Mouse (Mus musculus) left cerebral cortex, postnatal 4 days (tissue): Measurements from ENCODE around the gene Nudt3. TPM values are rescaled to one million over a fixed set of nuclear protein-coding genes. Genes with fewer than 3 reads are reported as not detected.
A peak's percentile ranks its signal among the peaks of the same experiment; 100 is the strongest.

Experiments used
- DNase-seq: peaks from one replicate; pipeline ENCODE4 v3.0.0-alpha.2; 2022
- intact Hi-C: fragments of 180-260 bp; cut with DNase I; formaldehyde crosslinking; loops from one replicate; pipeline ENCODE4 v1.15.1; 2025
- total RNA-seq, 2 experiments: library from RNA; stranded (reverse); gene quantifications; 2 replicates each; pipeline ENCODE4 v1.2.3; 2021

Gene Nudt3
- total RNA-seq, 2 experiments from 2014 or later, result 506 to 527 TPM

DNA sequence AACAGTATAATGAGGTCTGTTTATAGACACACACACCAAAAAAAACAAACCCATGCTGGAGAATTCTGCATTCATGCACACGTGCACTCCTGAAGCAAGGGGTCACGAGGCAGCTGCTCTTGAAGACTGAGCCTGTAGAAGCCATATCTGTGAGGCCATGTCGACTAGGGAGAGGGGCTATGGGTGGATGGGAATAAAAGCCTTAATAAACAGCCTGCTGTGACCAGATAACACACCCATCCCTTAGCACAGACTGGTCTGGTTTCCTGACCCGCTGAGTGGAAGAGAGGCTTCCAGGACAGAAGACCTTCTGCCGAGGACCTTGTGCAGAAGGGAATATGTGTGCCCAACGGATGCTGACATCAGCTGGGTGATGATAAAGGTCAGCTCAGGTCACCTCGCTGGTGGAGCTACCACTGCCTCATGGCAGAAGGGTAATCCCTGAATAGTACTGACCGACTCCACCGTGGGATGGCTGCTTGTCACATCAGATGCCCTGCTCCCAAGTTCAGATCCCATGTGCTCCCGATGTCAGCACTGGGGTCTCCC is 49.4 kb downstream of the Nudt3 start:
- no peak for DNase-seq
- intact Hi-C loops, result no loop called here

DNA sequence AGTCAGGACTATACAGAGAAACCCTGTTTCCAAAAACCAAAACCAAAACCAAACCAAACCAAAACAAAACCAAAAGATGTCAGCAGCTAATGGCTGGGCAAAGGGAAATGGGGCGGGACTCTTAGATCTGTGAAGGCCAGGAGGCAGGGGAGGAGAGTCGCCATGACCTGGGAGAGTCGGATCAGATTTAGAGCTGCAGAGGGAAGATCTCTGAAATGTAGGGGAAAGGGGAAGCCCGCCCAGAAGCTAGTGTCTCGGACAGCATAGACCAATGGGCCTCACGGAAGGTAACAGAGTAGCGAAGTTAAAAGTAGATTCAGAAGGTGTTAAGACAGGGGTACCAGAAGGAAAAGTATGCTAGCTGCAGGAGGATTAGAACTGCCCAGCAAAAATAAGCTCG is 52.0 kb downstream of the Nudt3 start:
- intact Hi-C loops, result no loop called here

DNA sequence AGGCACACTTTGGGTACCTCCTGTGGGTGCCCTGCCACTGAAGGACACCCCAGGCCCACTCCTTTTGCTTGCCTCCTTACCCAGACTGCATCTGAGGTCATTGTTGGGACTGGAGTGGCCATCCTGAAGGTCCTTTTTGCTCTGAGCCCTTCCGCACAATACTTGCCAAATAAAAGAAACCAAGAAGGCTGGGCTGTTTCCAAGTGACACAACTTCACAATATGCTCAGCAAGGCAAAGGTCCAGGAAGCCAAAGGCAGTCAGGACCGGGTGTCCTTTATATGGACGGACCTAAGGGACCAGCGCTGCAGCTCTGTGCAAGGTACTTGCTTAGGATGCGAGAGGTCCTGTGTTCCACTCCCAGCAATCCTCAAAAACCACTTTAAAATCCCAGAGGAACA is 55.1 kb downstream of the Nudt3 start:
- intact Hi-C loops, result loop anchor here (5.0 kb wide), 1 partner anchor 54 kb away; the partner anchor contains the start of gene Nudt3

More for the DNA sequence above, 52.0 kb downstream of the Nudt3 start:
- DNase-seq, result no peak

DNA sequence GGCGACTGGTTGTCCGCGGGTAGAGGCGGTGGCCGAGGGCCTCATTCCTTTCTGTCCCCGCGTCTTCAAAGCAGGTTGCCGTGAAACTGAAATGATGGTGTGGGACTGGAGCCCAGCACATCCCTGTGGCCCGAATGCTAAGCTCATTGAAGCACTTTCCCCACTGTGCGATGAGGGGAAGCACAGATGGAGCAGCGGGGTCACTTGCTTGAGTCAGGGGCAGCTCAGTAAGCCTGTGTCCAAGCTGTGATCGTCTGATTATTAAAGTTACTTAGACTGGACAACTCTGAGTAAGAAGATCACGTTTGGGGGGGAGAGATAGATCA is 57.4 kb downstream of the Nudt3 start:
- DNase-seq, result no peak
- intact Hi-C loops, result loop anchor here (5.0 kb wide), 1 partner anchor 56 kb away; the partner anchor contains the start of gene Nudt3

More for the DNA sequence above, 55.1 kb downstream of the Nudt3 start:
- no peak for DNase-seq

DNA sequence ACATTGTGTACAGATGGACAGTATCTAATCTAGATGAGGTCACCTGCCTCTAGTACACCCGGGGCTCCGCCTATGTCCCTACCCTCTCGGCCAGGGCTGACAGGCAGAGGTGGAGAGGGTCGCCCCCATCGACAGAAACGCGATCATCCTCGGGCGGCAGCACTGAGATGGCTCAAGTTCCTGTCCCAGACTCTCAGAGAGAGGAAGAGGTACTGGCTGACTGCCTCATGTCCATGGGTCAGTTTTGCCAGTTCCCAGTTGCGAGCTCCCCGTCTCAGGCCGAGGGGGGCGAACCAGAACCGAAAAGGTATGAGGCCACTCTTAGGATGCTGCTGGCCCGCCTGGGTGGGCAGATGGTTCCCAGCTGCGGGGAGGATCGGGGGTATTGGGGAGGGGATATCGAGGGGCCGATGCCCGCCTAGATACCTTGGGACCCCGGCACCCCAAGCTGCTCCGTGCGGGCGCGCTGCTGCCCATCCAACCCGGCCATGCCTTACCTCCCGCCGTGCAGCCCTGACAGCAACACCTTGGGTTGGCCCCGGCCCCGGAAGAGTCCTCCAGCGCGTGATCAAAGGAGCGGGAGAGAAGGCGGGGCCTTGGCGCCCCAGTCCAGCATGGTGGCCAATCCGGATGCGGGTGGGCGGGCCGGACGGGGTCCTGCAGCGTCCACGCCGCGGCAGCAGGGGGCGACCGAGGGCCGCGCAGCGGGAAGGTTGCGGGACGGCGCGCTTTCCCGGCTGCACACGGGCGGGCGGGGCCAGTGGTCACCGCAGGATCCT is 57.9 kb downstream of the Nudt3 start, which contains the start of gene AI413582:
AI413582 (minus strand) TSS at position 594 of the 779 bp plus-strand sequence.
- DNase-seq, result peak; percentile 96
- intact Hi-C loops, result loop anchor here (5.0 kb wide), 1 partner anchor 57 kb away; the partner anchor contains the start of gene Nudt3

DNA sequence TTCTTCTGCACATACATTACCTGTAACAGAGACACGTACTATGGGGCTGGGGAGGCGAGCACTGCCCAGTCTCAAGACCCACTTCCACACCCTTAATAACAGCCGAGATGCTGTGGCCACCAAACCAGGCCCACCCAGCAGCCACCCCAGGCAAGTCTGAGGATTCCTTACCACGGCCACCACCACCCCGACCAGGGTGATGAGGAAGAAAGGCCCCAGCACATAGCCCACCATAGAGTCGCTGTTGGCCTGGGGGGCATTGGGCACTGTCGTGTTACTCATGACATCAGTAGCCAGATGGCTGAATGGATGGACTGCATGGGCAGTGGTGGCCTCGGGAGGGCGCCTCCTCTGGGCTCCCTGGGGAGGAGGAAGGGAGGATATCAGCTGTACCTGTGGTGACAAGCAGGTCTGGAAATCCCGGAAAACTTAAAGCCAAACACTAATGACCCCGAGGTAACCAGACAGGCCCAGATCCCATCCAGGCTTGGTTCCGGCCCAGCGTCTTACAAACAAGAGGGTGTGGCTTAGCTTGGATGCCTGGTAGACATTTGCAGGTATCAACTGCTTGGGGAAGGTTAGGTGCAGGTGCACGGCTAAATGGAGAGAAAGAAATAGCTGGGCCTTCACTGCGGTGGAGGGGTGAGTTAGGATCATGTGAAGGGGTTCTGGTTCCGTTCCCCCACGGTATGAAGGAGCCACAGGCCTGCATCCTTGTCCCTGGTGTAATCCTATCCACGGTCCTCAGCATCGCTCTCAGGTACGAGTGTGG is 58.7 kb downstream of the Nudt3 start:
- DNase-seq, result no peak
- intact Hi-C loops, result loop anchor here (5.0 kb wide), 1 partner anchor 58 kb away; the partner anchor contains the start of gene Nudt3

DNA sequence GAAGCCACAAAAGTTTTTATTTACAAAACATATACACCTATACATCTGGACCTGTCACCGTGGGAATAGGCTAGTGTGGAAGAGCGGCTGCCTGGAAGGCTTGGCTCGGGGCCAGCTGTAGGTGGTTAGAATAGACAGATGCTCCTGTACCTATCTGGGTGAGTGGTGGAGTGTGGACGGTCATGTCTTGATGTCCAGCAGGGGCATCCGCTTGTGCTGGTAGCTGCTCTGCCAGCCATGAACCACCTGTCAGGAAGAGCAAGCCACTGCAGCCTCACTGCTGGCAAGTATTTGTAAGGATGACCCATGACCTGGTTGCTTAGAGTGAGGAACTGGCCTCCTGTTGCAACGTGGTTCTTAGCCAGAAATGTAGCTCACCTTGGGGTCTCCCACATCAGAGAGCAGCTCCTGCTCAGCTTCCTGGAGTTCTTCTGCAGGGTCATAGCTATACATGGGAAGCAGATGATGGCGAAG is 59.5 kb downstream of the Nudt3 start:
- no peak for DNase-seq
- intact Hi-C loops, result no loop called here

DNA sequence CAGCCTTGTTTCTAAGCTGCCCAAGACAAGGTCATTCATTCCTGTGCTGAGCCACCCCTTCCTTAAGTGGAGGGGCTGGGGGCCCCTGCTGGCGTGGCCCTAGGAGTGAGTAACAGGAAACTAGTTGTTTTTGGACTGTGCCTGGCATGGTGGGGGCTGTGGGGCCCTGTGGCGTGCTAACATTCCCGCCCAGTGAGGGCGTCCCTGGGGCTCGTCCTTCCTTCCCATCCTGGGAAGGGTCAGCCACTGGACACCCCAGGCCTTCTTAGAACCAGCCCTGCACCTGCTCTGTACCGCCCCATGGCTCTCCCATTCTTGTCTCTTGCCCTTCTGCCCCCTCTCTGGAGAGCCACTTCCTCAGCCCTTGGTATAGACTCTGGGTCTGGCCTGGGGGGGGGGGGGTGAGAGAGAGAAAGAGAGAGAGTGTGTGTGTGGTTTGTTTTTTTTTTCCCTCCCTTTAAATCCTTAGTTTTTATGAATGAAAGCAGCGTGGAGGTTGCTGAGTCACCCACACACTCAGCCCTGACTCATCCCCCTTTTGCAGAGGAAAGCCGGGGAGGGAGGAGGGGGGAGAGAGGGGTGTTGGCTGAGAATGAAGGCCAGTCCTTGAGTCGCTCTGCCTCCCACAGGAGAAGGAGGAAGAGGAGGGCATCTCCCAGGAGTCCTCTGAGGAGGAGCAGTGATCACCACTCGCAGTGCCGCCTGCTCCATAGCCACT is 61.3 kb downstream of the Nudt3 start:
- no peak for DNase-seq
- intact Hi-C loops, result no loop called here

DNA sequence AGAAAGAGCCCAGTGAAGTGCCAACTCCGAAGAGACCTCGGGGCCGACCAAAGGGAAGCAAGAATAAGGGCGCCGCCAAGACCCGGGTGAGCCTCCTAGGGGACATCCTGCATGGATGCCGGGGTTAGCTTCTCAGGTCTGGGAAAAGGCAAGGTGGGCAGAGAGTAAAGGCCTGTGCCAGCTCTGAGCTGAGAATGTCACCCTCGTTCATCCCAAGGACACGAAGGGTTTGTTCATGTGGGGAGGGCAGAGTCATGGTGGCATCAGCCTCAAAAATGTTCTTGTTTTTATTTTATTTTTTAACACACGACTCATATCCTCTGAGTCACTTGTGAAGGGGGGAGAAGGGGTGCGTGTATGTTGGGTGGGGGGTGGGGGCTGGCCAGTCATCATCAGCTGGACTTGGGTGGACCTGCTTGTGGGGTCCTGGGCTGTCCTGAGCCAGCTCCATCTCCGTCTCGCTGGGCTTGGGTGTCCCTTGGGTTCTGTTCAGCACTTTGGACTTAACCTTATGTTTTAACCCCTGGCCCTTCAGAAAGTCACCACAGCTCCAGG is 62.3 kb downstream of the Nudt3 start:
- intact Hi-C loops, result no loop called here
- no peak for DNase-seq

DNA sequence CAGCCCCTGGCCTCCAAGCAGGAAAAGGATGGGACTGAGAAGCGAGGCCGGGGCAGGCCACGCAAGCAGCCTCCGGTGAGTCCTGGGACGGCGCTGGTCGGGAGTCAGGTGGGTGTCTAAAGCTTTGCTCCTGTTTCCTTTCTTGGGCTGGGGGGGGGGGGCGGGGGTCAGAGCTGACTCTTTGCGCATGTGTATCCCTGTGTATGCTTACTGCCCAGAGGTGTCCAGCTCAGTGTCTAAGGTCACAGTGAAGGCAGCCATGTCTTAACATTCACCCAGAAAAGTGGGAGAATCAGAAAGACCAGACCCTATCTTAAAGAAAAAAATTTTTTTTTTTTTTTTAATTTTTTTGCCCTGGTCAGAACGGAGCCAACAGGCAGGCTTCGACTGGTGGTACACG is 63.7 kb downstream of the Nudt3 start:
- intact Hi-C loops, result no loop called here
- DNase-seq, result no peak

DNA sequence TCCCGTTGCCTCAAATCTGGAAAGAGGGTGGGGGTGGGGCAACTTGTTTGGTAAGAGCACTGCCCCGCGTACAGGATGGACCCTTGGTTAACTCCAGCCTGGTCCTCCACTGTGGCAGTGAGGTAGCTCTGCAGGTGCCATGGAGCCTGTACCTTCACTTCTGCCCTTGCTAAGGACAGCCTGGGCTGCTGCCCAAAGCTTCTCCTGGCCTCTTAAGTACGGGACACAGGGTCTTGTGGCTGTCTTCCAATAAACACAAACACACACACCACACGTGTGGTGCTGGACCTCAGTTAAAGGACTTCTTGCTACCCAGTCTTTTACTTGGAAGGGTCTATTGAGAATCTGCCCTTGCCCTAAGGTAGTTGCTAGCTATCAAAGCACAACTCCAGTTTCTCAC is 64.5 kb downstream of the Nudt3 start:
- intact Hi-C loops, result no loop called here
- no peak for DNase-seq

DNA sequence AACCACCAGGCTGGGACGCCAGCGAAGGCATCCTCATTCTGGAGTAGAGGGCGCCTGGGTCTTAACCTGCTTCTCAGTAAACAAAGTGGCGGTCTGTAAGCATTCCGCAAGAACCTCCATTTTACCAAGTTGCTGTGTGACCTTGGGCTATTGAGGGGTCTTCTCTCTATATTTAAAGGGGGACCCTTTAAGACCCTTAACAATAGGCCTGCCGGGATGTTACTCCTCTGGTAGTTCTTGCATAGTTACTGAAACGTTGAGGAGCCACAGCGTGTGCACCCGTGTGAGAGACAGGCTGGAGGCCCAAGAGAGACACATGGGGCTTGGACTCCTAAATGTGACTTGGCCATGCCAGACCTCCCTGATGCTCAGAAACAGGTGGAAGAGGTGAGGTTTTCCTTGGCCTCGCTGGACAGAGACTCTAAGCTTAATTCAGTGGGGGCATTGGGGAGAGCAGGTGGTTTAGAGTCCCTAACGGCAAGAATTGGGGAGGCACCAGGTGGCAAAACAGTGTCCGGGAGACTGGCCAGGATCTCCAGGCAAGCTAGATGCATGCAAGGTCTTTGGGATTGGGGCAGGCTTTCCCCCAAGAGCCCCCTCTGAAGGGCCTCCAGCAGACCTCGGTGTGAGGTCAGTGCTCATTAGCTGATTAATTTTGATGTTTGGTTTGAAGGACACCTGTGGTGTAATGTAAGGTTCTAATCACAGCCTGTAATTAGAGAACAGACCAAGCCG is 65.2 kb downstream of the Nudt3 start:
- intact Hi-C loops, result no loop called here
- peak; percentile 80 for DNase-seq

DNA sequence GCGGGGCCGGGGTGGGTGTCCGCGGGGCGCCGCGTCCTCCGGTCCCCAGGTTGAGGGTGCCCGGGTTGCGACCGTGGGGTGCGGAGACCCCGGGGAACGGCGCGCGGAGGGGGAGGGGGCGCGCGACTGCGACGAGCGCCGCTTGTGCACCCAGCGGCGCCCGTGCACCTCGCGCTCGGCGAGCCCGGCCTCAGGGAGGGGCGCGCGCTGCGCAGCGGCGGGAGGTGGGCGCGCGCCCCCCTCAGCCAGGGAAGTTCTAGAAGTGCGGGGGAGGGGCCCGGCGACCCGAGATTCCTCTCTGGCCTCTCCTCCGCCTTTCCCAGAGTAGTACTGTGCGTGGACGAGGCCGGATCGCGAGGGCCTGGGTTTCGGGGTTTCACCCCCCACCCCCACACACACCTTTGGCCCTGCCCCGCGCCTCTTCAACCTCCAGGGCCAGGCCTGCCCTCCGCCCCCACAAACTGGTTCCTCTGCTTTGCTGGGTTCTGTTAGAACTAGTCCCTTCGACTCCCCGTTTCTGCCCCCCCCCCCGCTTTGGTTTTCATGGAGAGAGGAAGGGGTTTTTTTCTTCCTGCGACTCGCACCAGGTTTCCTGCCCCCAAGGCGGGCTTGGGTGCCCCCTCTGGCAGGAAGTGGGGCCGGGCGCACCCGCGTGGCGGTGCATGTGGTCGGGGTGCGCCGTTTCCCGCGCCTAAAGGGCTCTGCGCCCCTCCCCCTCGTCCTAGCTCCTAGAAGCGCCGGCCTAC is 65.9 kb downstream of the Nudt3 start:
- DNase-seq, result peak; percentile 67
- intact Hi-C loops, result no loop called here

DNA sequence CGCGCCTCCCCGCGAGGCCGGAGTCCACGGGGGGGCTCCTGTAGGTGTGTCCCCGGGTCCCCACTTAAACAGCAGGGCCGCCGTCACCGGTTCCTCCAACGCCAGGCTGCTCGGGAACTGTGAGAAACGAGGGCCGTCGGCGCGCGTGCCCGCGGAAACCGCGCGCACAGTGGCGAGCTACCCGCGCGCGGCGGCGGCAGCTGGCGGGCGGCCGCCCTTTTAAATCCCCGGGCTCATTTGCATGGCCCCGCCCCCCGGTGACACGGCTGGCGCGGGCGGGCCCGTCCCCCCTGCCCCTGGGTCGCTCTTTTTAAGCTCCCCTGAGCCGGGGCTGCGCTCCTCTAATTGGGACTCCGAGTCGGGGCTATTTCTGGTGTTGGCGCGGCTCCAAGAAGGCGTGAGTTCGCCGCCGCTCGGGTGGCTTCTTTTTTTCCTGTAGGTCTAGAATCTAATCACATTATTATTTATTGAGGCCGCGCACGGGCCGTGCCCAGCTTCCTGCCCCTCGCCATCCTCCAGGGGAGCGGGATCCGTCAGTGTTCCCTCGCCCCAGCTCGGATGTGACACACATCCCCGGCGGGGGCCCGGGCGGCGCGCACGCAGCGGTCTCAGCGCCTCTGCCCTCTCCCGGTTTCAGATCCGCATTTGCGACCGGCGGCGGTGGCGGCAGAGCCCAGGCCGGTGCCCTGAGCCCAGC is 66.8 kb downstream of the Nudt3 start, which contains the start of gene Hmga1:
Hmga1 (plus strand) TSS at position 183 of the 697 bp plus-strand sequence.
- peak; percentile 92 for DNase-seq
- intact Hi-C loops, result no loop called here

DNA sequence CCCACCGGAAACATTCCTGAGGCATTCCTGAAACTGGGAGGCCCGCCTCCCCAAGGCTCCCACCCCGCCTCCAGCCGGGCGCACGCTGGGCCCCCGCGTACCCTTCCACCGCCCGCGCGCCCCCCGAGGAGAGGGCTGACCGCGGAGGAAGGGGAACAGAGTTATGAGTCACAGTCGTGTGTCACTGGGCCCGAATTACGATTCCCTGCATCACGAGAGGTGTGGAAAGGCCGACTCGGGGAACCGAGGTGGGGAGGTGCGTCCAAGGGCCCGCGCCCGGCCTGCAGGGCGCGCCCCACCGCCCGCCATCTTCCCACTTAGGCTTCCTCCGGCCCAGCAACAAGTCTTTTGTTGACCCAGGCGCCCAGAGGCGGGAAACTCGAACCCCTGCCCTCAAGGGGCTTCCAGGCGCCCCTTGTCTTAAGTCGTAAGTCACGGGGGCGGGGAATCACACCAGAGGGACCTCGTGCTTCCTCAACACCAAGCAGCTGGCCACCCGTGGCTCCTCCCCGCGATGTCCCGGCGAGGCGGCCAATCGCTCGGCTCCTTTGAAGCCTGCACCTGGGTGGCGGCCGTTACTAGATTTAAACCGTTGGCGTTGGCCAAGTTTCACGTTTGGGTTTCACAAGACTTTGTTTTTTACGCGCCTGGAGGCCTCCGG is 67.7 kb downstream of the Nudt3 start:
- intact Hi-C loops, result no loop called here

DNA sequence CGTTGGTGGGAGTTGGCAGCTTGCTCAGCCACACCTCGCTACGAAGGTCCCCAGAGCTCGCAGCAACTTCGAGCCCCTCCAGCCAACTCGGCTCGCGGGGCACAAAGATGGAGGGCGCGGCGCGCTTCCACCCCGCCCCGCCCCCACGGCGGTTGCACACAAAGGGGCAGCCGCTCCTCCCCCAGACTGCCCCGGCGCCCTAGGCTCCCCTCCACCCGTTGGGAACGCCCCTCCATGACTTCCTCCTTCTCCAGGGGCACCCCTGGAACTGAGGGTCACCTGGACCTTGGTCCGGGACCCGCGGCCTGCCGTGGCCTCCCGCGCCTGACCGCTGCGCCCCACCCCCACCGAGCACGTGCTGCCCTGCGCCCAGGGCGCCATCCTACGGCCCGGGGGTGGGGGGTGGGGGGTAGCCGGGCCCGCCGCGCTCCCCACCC is 68.2 kb downstream of the Nudt3 start:
- intact Hi-C loops, result no loop called here
- no peak for DNase-seq

More for the DNA sequence above, 67.7 kb downstream of the Nudt3 start:
- DNase-seq, result peak; percentile 61

DNA sequence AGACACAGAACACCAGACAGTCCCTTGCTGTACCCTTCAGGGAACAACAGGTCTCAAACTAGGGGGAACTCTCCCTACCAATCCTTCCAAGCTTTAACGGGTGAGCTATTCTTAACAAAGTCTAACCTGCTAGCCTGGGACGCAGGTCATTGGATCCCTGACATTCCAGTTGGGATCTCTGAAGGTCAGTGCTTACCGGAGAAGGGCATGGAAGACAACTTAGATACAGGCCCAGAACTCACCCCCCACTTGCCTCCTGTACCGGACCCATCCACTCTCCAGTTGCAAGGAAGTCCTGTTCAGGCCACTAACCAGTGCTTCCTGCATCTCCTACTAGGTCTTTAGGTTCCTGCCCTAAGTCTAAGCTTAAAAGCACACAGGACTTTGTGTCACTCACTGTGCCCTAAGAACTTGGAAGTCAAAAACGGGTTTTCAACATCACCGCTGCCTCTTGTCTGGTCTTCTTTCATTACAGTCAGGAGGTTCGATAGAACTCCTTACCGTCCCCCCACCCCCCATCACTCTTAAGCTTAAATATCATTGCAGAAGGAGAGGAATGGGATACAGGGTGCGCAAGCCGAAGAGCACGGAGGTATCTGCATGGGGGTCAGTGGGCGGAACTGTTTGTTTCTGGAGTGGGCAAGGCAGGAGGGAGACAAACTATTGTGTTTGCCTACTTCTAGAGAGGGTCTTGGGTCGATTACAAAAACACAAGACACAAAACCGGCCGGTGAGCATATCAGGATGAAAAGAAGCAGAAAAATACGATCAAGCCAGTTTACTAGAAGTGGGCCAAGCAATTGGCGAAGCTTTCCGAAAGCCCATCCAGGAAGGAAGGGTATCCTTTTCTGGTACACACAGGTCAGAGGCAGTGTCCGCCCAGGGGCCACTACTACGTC is 69.0 kb downstream of the Nudt3 start:
- intact Hi-C loops, result no loop called here
- no peak for DNase-seq
